Comparison of ENCODE assay signal across 8 mouse cellular contexts in genomic region chr15:5068801-5069518, GRCm38 (mm10). TPM values are rescaled to one million over a fixed set of nuclear protein-coding genes. Genes with fewer than 3 reads are reported as not detected.
DNase-seq lines count a peak whose midpoint lies in the region; ATAC-seq and TF ChIP-seq lines count a peak whose summit lies in the region.
"Had no signal": no experiment of that assay in that cellular context is flagged by ENCODE, and none has a peak within 500 bp of the region (broad histone marks: within the 10 kb centered on the region; RNA-seq: fewer than 3 reads in every experiment).

No protein-coding gene starts in this region.

- no peak for DNase-seq in G1E (ENCODE audit: low spot score)
- DNase-seq in forebrain, embryonic 14.5 days (ENCODE audit: low spot score) = peak; percentile 71
- DNase-seq in heart, postnatal 4 days = peak; percentile 39
- peak; percentile 36 to 51 for DNase-seq in layer of hippocampus, postnatal 10 days (ENCODE audit: low spot score in 2 of 2)
- DNase-seq in testis, postnatal 14 days (ENCODE audit: low spot score) = peak; percentile 5

- no peak for TF ChIP-seq POLR2A in bone marrow, adult 2 months (IDR thresholded peaks at IDR 0.05; ENCODE audit: borderline replicate concordance, control insufficient read depth, low read depth, low read length)

- H3K4me2 ChIP-seq in forebrain, embryonic 14.5 days (ENCODE audit: low read length) = no peak overlapping the region
- H3K4me2 ChIP-seq: stomach, embryonic 15.5 days had no signal

- 66% methylated on average over 15 of the region's 15 CpGs for WGBS in bone marrow, adult 2 months
- 57% methylated on average over 15 of the region's 15 CpGs for WGBS in forebrain, embryonic 14.5 days

- H3K27ac ChIP-seq in bone marrow, adult 2 months (ENCODE audit: control insufficient read depth, insufficient read depth, low read depth, low read length, poor library complexity) = no peak overlapping the region
- H3K27ac ChIP-seq in forebrain, embryonic 14.5 days (ENCODE audit: low read depth, low read length) = no peak overlapping the region
- H3K27ac ChIP-seq: stomach, embryonic 15.5 days had no signal

- no peaks in the 10 kb centered on the region for H3K9me3 ChIP-seq in G1E (replicated peaks)
- H3K9me3 ChIP-seq in forebrain, embryonic 14.5 days (replicated peaks; ENCODE audit: control insufficient read depth, low read length) = no peaks in the 10 kb centered on the region
- H3K9me3 ChIP-seq: stomach, embryonic 15.5 days had no signal

- H3K9ac ChIP-seq in forebrain, embryonic 14.5 days (ENCODE audit: low read length) = no peak overlapping the region
- H3K9ac ChIP-seq: stomach, embryonic 15.5 days had no signal

- no peak for TF ChIP-seq CTCF in G1E (IDR thresholded peaks at IDR 0.05; ENCODE audit: low read depth, low read length)
- TF ChIP-seq CTCF in bone marrow, adult 2 months (IDR thresholded peaks at IDR 0.05; ENCODE audit: control insufficient read depth, insufficient read depth, low read length) = peak; percentile 17; the same call in 1 of the 2 replicates

- no peaks in the 10 kb centered on the region for H3K36me3 ChIP-seq in G1E (replicated peaks)
- no peaks in the 10 kb centered on the region for H3K36me3 ChIP-seq in forebrain, embryonic 14.5 days (ENCODE audit: control insufficient read depth, insufficient read depth, low read length)
- H3K36me3 ChIP-seq: stomach, embryonic 15.5 days had no signal

- no peak overlapping the region for H3K4me3 ChIP-seq in G1E (ENCODE audit: low read depth, low read length)
- no peak overlapping the region for H3K4me3 ChIP-seq in bone marrow, adult 2 months (replicated peaks; ENCODE audit: control insufficient read depth, low read depth, low read length)
- H3K4me3 ChIP-seq in forebrain, embryonic 14.5 days (ENCODE audit: low read depth, low read length) = no peak overlapping the region
- H3K4me3 ChIP-seq: stomach, embryonic 15.5 days had no signal

- 0 out of 2 replicates have a peak, but pooled peaks have one; percentile 15 for ATAC-seq in G1E (ENCODE audit: extremely low read depth, insufficient number of reproducible peaks, low FRiP score, poor library complexity, severe bottlenecking)
- ATAC-seq in forebrain, embryonic 14.5 days = peak; percentile 54; the same call in 1 of the 2 replicates
- peak; percentile 57 for ATAC-seq in megakaryocyte progenitor cell, adult 5-6 weeks (replicated peaks; ENCODE audit: poor library complexity)

- peaks cover 19% of the 10 kb centered on the region for H3K4me1 ChIP-seq in G1E (ENCODE audit: insufficient read depth, low read depth, low read length)
- H3K4me1 ChIP-seq in bone marrow, adult 2 months (ENCODE audit: control insufficient read depth, insufficient read depth, low read length) = no peaks in the 10 kb centered on the region
- no peaks in the 10 kb centered on the region for H3K4me1 ChIP-seq in forebrain, embryonic 14.5 days (ENCODE audit: control insufficient read depth, insufficient read depth, low read length)
- H3K4me1 ChIP-seq: stomach, embryonic 15.5 days had no signal

- H3K27me3 ChIP-seq in G1E (ENCODE audit: insufficient read depth, low read length) = no peaks in the 10 kb centered on the region; the same call in 1 of the 2 replicates
- no peaks in the 10 kb centered on the region for H3K27me3 ChIP-seq in forebrain, embryonic 14.5 days (replicated peaks; ENCODE audit: control insufficient read depth, insufficient read depth, low read length)
- H3K27me3 ChIP-seq: stomach, embryonic 15.5 days had no signal

RNA-seq across cellular contexts. Expression of gene C7, which starts 5.4 kb away (rescaled TPM):
- not detected in 2 replicates for total RNA-seq in G1E (2014; fragmentation: Nextera tagmentation)
- 0.05 TPM in 1 of 2 replicates, not detected in the other for total RNA-seq in G1E (2017)
- not detected in 2 replicates for polyA plus RNA-seq in G1E (2012)
- polyA plus RNA-seq in bone marrow, adult 2 months (2011; ENCODE audit: insufficient read depth, insufficient read length, low replicate concordance, missing spikeins) = not detected in 2 replicates
- 0.10 TPM in 1 of 2 replicates, not detected in the other for polyA plus RNA-seq in forebrain, embryonic 14.5 days (2014; fragmentation: Nextera tagmentation; extraction: Ambion mirVana)
- total RNA-seq in heart, postnatal 4 days (2021) = under 1 TPM; 0.10 to 0.32 TPM
- under 1 TPM; 0.11 to 0.18 TPM for total RNA-seq in layer of hippocampus, postnatal 10 days (2021)
- not detected in 2 replicates for total RNA-seq in megakaryocyte progenitor cell, adult 5-6 weeks (2015)
- total RNA-seq in megakaryocyte progenitor cell, adult 5-6 weeks (2017) = not detected in 2 replicates
- polyA plus RNA-seq: stomach, embryonic 15.5 days had no signal

RNA-seq across cellular contexts. Expression of gene Card6, which starts 39.4 kb away (rescaled TPM):
- total RNA-seq in G1E (2014; fragmentation: Nextera tagmentation) (19.2 and 20.8 TPM in 2 replicates), G1E (2017) (6.0 and 7.5 TPM in 2 replicates)
- polyA plus RNA-seq in G1E (2012) = 1.9 and 2.0 TPM in 2 replicates
- polyA plus RNA-seq in bone marrow, adult 2 months (2011; ENCODE audit: insufficient read depth, insufficient read length, low replicate concordance, missing spikeins) = 1.3 and 2.1 TPM in 2 replicates
- polyA plus RNA-seq in forebrain, embryonic 14.5 days (2014; fragmentation: Nextera tagmentation; extraction: Ambion mirVana) = 0.72 and 0.85 TPM in 2 replicates
- 1 to 10 TPM; 5.9 to 6.1 TPM for total RNA-seq in heart, postnatal 4 days (2021)
- 1 to 10 TPM; 1.5 to 3.2 TPM for total RNA-seq in layer of hippocampus, postnatal 10 days (2021)
- total RNA-seq in megakaryocyte progenitor cell, adult 5-6 weeks (2015) = 0.66 and 0.77 TPM in 2 replicates
- total RNA-seq in megakaryocyte progenitor cell, adult 5-6 weeks (2017) = 0.04 and 0.41 TPM in 2 replicates

RNA-seq across cellular contexts. Expression of gene Rpl37, which starts 47.5 kb away (rescaled TPM):
- total RNA-seq in G1E (2014; fragmentation: Nextera tagmentation) = 374 and 438 TPM in 2 replicates
- total RNA-seq in G1E (2017) = 1,244 and 1,575 TPM in 2 replicates
- 48.0 and 51.7 TPM in 2 replicates for polyA plus RNA-seq in G1E (2012)
- polyA plus RNA-seq in bone marrow, adult 2 months (2011; ENCODE audit: insufficient read depth, insufficient read length, low replicate concordance, missing spikeins) = 478 and 809 TPM in 2 replicates
- 391 and 567 TPM in 2 replicates for polyA plus RNA-seq in forebrain, embryonic 14.5 days (2014; fragmentation: Nextera tagmentation; extraction: Ambion mirVana)
- total RNA-seq in heart, postnatal 4 days (2021) = 100 to 1,000 TPM; 274 to 281 TPM
- 100 to 1,000 TPM; 260 to 290 TPM for total RNA-seq in layer of hippocampus, postnatal 10 days (2021)
- total RNA-seq in megakaryocyte progenitor cell, adult 5-6 weeks (2015) = 1,416 and 1,430 TPM in 2 replicates
- 1,966 and 2,167 TPM in 2 replicates for total RNA-seq in megakaryocyte progenitor cell, adult 5-6 weeks (2017)
